Mouse (Mus musculus) bone marrow macrophage, adult 2 months (primary cell): ENCODE measurements around the gene Ost4.

Experiments used
- CTCF ChIP-seq: IDR thresholded peaks from 2 replicates; pipeline ENCODE4 v1.5.1; 2012; ENCODE audit warnings: low read depth, mild to moderate bottlenecking, low read length, moderate library complexity
- POLR2A ChIP-seq: IDR thresholded peaks from 2 replicates; pipeline ENCODE4 v1.6.1; 2012; ENCODE audit warnings: mild to moderate bottlenecking, low read depth, low read length, borderline replicate concordance

DNA sequence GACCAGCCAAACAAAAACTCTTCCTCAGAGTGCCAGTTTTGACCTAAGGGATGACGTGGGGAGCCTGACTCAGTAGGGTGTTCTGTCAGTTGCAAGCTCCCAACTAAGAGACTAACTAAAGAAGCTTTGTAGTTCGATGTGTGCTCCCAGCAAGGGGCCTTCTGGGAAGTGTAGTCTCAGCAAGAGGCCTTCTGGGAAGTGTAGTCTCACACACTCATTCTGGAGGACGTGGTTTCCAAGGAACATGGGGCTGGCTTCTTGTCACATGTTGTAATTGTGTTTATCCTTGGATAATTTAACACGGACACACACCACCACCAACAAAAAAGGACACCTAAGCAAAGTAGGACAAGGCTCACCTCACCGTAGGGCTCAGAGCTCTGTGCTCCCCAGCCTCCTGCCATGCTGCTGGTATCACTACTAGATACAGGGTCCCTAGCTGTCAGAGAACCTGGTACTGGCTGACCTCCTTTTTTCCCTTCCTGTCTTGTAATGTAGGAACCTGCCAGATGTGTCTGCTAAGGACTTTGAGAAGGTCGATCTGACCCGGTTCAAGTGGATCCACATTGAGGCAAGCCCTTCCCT lies 20.4 kb upstream of the Ost4 start:
- TF ChIP-seq POLR2A (no peak), CTCF (no peak)
